Mouse (Mus musculus) spleen, adult 2 months (tissue): ENCODE results near the gene Slc16a13.

Source experiments
- CTCF ChIP-seq: fragments of 200-500 bp; IDR thresholded peaks from 2 replicates; pipeline ENCODE4 v1.5.1; 2011; ENCODE audit warnings: mild to moderate bottlenecking, inconsistent platforms; ENCODE audit not compliant: insufficient read depth, insufficient read length, insufficient replicate concordance; ENCODE audit errors: extremely low read depth
- POLR2A ChIP-seq: fragments of 200-500 bp; IDR thresholded peaks from 2 replicates; pipeline ENCODE4 v1.6.1; 2011; ENCODE audit warnings: low read depth, low read length, inconsistent platforms

- TF ChIP-seq CTCF (peak; percentile 92), POLR2A (no peak)
These were observed 19.2 kb downstream of the Slc16a13 start for GRCm38 (mm10) chr11:70201691-70202090.
